8 mouse cellular contexts compared by ENCODE assay signal in the genomic region with DNA sequence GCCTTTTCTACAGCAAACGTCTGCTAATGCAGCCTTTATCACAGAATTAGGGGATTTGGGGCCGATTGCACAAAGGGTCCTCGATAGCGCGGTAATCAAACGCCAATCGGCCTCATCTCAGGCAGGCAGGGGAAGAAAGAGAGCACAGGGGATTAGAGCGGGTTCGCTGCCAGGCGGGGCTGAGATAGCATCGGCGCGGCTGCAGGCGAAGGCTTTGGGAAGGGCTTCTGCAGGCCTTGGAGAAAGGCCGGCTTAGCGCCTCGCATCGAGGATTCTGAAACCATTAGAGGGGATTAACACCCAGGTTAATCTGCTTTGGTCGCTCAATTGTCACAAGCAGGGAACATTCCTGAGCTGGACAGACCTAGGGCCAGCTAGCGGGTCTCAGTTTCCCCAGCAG. TPM values are rescaled to one million over a fixed set of nuclear protein-coding genes. Genes with fewer than 3 reads are reported as not detected.
DNase-seq lines count a peak whose midpoint lies in the region; ATAC-seq and TF ChIP-seq lines count a peak whose summit lies in the region.

No protein-coding gene starts in this region.

- no peak for TF ChIP-seq POLR2A in heart, adult 2 months (IDR thresholded peaks at IDR 0.05; ENCODE audit: insufficient read depth, low read depth, low read length)
- no peak for TF ChIP-seq POLR2A in thymus, adult 2 months (IDR thresholded peaks at IDR 0.05; ENCODE audit: control insufficient read depth, extremely low read depth, insufficient read depth, low read length, poor library complexity)

- H3K4me1 ChIP-seq in heart, adult 2 months (ENCODE audit: control insufficient read depth, insufficient read depth, low read length), result peaks cover 5% of the 10 kb centered on the region
- peaks cover 7% of the 10 kb centered on the region; the same call in 1 of the 2 replicates for H3K4me1 ChIP-seq in hindbrain, postnatal 0 days (ENCODE audit: insufficient read depth, low read length)
- H3K4me1 ChIP-seq in midbrain, embryonic 16.5 days (ENCODE audit: control insufficient read depth, insufficient read depth, low read length), result peaks cover 20% of the 10 kb centered on the region
- peaks cover 14% of the 10 kb centered on the region for H3K4me1 ChIP-seq in thymus, adult 2 months (replicated peaks; ENCODE audit: control insufficient read depth, insufficient read depth, low read length)

- TF ChIP-seq CTCF in heart, adult 2 months (IDR thresholded peaks at IDR 0.05), result no peak
- TF ChIP-seq CTCF in hindbrain, postnatal 0 days (IDR thresholded peaks at IDR 0.05; ENCODE audit: low read depth), result no peak
- TF ChIP-seq CTCF in thymus, adult 2 months (IDR thresholded peaks at IDR 0.05; ENCODE audit: borderline replicate concordance, control insufficient read depth, extremely low read depth, insufficient read depth, low read length, poor library complexity), result no peak

- H3K9me3 ChIP-seq in hindbrain, postnatal 0 days (ENCODE audit: low read length), result no peaks in the 10 kb centered on the region
- H3K9me3 ChIP-seq in midbrain, embryonic 16.5 days (replicated peaks; ENCODE audit: control insufficient read depth, low read length, poor library complexity, severe bottlenecking), result no peaks in the 10 kb centered on the region

- no peak for ATAC-seq in hindbrain, postnatal 0 days
- ATAC-seq in midbrain, embryonic 16.5 days, result no peak
- ATAC-seq in CD4-positive, CD25-positive, alpha-beta regulatory T cell, adult 4 months, result no peak

- 24% methylated on average over 20 of the region's 20 CpGs for WGBS in heart, adult 2 months
- WGBS in hindbrain, postnatal 0 days, result 14% methylated on average over 20 of the region's 20 CpGs
- 3% methylated on average over 20 of the region's 20 CpGs for WGBS in midbrain, embryonic 16.5 days
- WGBS in thymus, adult 2 months, result 91% methylated on average over 20 of the region's 20 CpGs

- no peaks in the 10 kb centered on the region for H3K79me2 ChIP-seq in heart, adult 2 months (replicated peaks; ENCODE audit: control insufficient read depth, insufficient read depth, low read length)

- no peaks in the 10 kb centered on the region; the same call in 1 of the 2 replicates for H3K27me3 ChIP-seq in heart, adult 2 months (ENCODE audit: control insufficient read depth, insufficient read depth, low read length)
- peaks cover 13% of the 10 kb centered on the region for H3K27me3 ChIP-seq in hindbrain, postnatal 0 days (ENCODE audit: insufficient read depth, low read length)
- H3K27me3 ChIP-seq in midbrain, embryonic 16.5 days (ENCODE audit: control insufficient read depth, insufficient read depth, low read depth, low read length), result peaks cover 17% of the 10 kb centered on the region
- no peaks in the 10 kb centered on the region; the same call in 1 of the 2 replicates for H3K27me3 ChIP-seq in thymus, adult 2 months (ENCODE audit: control insufficient read depth, insufficient read depth, low read length)

- intact Hi-C loops in heart, adult 2 months (cut with DNase I), result loop anchor here (10.0 kb wide), 1 partner anchor 314 kb away; a partner anchor contains a TSS

- no peak overlapping the region for H3K27ac ChIP-seq in heart, adult 2 months
- H3K27ac ChIP-seq in hindbrain, postnatal 0 days, result 0 out of 2 replicates have a peak overlapping the region, but pooled peaks have one; percentile 90
- H3K27ac ChIP-seq in midbrain, embryonic 16.5 days (ENCODE audit: low read length), result no peak overlapping the region
- H3K27ac ChIP-seq in thymus, adult 2 months (ENCODE audit: control insufficient read depth, insufficient read depth, low read length), result no peak overlapping the region

- TF ChIP-seq EP300 in heart, adult 2 months (IDR thresholded peaks at IDR 0.05; ENCODE audit: insufficient read depth, low read depth, low read length), result no peak

- peak overlapping the region; percentile 51 for H3K9ac ChIP-seq in heart, adult 2 months (ENCODE audit: low read depth, low read length)
- peak overlapping the region; percentile 21; the same call in 1 of the 2 replicates for H3K9ac ChIP-seq in hindbrain, postnatal 0 days (replicated peaks; ENCODE audit: low read length)
- H3K9ac ChIP-seq in midbrain, embryonic 16.5 days (ENCODE audit: low read depth, low read length), result peak overlapping the region; percentile 87

- DNase-seq in heart, adult 2 months, result no peak
- DNase-seq in heart, adult 18-20 months, result no peak
- peak; percentile 56 for DNase-seq in embryo, embryonic 10 days (ENCODE audit: low spot score)
- no peak for DNase-seq in hindbrain, postnatal 0 days (ENCODE audit: low spot score)
- no peak for DNase-seq in layer of hippocampus, adult 8-10 months (ENCODE audit: low spot score in 2 of 2)
- DNase-seq in thymus, adult 2 months, result no peak

- no peak overlapping the region for H3K4me3 ChIP-seq in heart, adult 2 months
- no peak overlapping the region for H3K4me3 ChIP-seq in hindbrain, postnatal 0 days (ENCODE audit: low read length)
- peak overlapping the region; percentile 8; the same call in 1 of the 2 replicates for H3K4me3 ChIP-seq in midbrain, embryonic 16.5 days (ENCODE audit: low read depth, low read length)
- H3K4me3 ChIP-seq in thymus, adult 2 months (ENCODE audit: control insufficient read depth, insufficient read depth, low read length), result no peak overlapping the region

- no peaks in the 10 kb centered on the region for H3K36me3 ChIP-seq in heart, adult 2 months (ENCODE audit: control insufficient read depth, insufficient read depth, low read length)
- H3K36me3 ChIP-seq in hindbrain, postnatal 0 days (ENCODE audit: insufficient read depth, low read length), result peaks cover 9% of the 10 kb centered on the region; the same call in 1 of the 2 replicates
- peaks cover 7% of the 10 kb centered on the region for H3K36me3 ChIP-seq in midbrain, embryonic 16.5 days (ENCODE audit: control insufficient read depth, insufficient read depth, low read length)
- no peaks in the 10 kb centered on the region for H3K36me3 ChIP-seq in thymus, adult 2 months (ENCODE audit: control insufficient read depth, insufficient read depth, low read length)

- peak overlapping the region; percentile 98; the same call in 1 of the 2 replicates for H3K4me2 ChIP-seq in hindbrain, postnatal 0 days (ENCODE audit: low read depth, low read length)
- H3K4me2 ChIP-seq in midbrain, embryonic 16.5 days (ENCODE audit: low read length), result peak overlapping the region; percentile 27

RNA-seq across cellular contexts. Expression of a gene that starts 5.7 kb away (rescaled TPM):
- total RNA-seq in heart, adult 2 months (2021), result not detected
- polyA plus RNA-seq in heart, adult 2 months (2012; rRNA removed), result not detected in 2 replicates
- not detected for total RNA-seq in heart, adult 18-20 months (2021)
- 0.21 and 0.61 TPM in 2 replicates for total RNA-seq in hindbrain, postnatal 0 days (2014; rRNA removed)
- 0.76 and 1.0 TPM in 2 replicates for polyA plus RNA-seq in hindbrain, postnatal 0 days (2015; fragmentation: Nextera tagmentation; extraction: Ambion mirVana)
- polyA plus RNA-seq in midbrain, embryonic 16.5 days (2015; fragmentation: Nextera tagmentation; extraction: Ambion mirVana), result 0.46 and 1.4 TPM in 2 replicates
- total RNA-seq in layer of hippocampus, adult 8-10 months (2022), result not detected
- polyA plus RNA-seq in thymus, adult 2 months (2012; rRNA removed), result 0.10 and 0.13 TPM in 2 replicates
- not detected for polyA plus RNA-seq in CD4-positive, CD25-positive, alpha-beta regulatory T cell, adult 4 months (2017; shearing (Covaris generic))

RNA-seq across cellular contexts. Expression of a gene that starts 7.4 kb away (rescaled TPM):
- total RNA-seq in heart, adult 2 months (2021), result 1 to 10 TPM; 6.8 to 7.3 TPM
- 32.3 and 65.5 TPM in 2 replicates for polyA plus RNA-seq in heart, adult 2 months (2012; rRNA removed)
- total RNA-seq in heart, adult 18-20 months (2021), result 10 to 100 TPM; 10.3 to 37.8 TPM
- 228 and 230 TPM in 2 replicates for total RNA-seq in hindbrain, postnatal 0 days (2014; rRNA removed)
- 150 and 151 TPM in 2 replicates for polyA plus RNA-seq in hindbrain, postnatal 0 days (2015; fragmentation: Nextera tagmentation; extraction: Ambion mirVana)
- 163 and 179 TPM in 2 replicates for polyA plus RNA-seq in midbrain, embryonic 16.5 days (2015; fragmentation: Nextera tagmentation; extraction: Ambion mirVana)
- 10 to 100 TPM; 37.8 to 57.7 (median 47.1) TPM for total RNA-seq in layer of hippocampus, adult 8-10 months (2022)
- 126 and 151 TPM in 2 replicates for polyA plus RNA-seq in thymus, adult 2 months (2012; rRNA removed)
- polyA plus RNA-seq in CD4-positive, CD25-positive, alpha-beta regulatory T cell, adult 4 months (2017; shearing (Covaris generic)), result 1 to 10 TPM; 7.9 to 9.5 TPM

RNA-seq across cellular contexts. Expression of a gene that starts 9.4 kb away (rescaled TPM):
- 1 to 10 TPM; 8.0 to 8.3 TPM for total RNA-seq in heart, adult 2 months (2021)
- 11.4 and 12.6 TPM in 2 replicates for polyA plus RNA-seq in heart, adult 2 months (2012; rRNA removed)
- 1 to 10 TPM; 8.6 TPM for total RNA-seq in heart, adult 18-20 months (2021)
- total RNA-seq in hindbrain, postnatal 0 days (2014; rRNA removed), result 37.7 and 46.3 TPM in 2 replicates
- polyA plus RNA-seq in hindbrain, postnatal 0 days (2015; fragmentation: Nextera tagmentation; extraction: Ambion mirVana), result 38.8 and 40.8 TPM in 2 replicates
- 47.6 and 48.6 TPM in 2 replicates for polyA plus RNA-seq in midbrain, embryonic 16.5 days (2015; fragmentation: Nextera tagmentation; extraction: Ambion mirVana)
- total RNA-seq in layer of hippocampus, adult 8-10 months (2022), result 10 to 100 TPM; 28.5 to 33.3 (median 30.7) TPM
- 45.5 and 48.9 TPM in 2 replicates for polyA plus RNA-seq in thymus, adult 2 months (2012; rRNA removed)
- 10 to 100 TPM; 32.7 to 53.9 TPM for polyA plus RNA-seq in CD4-positive, CD25-positive, alpha-beta regulatory T cell, adult 4 months (2017; shearing (Covaris generic))

RNA-seq across cellular contexts. Expression of a gene that starts 22.1 kb away (rescaled TPM):
- total RNA-seq in heart, adult 2 months (2021), result not detected
- 0.33 and 0.44 TPM in 2 replicates for polyA plus RNA-seq in heart, adult 2 months (2012; rRNA removed)
- total RNA-seq in heart, adult 18-20 months (2021), result not detected
- total RNA-seq in hindbrain, postnatal 0 days (2014; rRNA removed), result not detected in 2 replicates
- polyA plus RNA-seq in hindbrain, postnatal 0 days (2015; fragmentation: Nextera tagmentation; extraction: Ambion mirVana), result not detected in 2 replicates
- not detected in 2 replicates for polyA plus RNA-seq in midbrain, embryonic 16.5 days (2015; fragmentation: Nextera tagmentation; extraction: Ambion mirVana)
- not detected for total RNA-seq in layer of hippocampus, adult 8-10 months (2022)
- polyA plus RNA-seq in thymus, adult 2 months (2012; rRNA removed), result 0.35 TPM in 1 of 2 replicates, not detected in the other
- not detected for polyA plus RNA-seq in CD4-positive, CD25-positive, alpha-beta regulatory T cell, adult 4 months (2017; shearing (Covaris generic))

RNA-seq across cellular contexts. Expression of a gene that starts 22.2 kb away (rescaled TPM):
- total RNA-seq in heart, adult 2 months (2021), result 10 to 100 TPM; 46.5 to 55.7 TPM
- polyA plus RNA-seq in heart, adult 2 months (2012; rRNA removed), result 64.3 and 77.9 TPM in 2 replicates
- 10 to 100 TPM; 43.5 to 48.3 TPM for total RNA-seq in heart, adult 18-20 months (2021)
- 181 and 199 TPM in 2 replicates for total RNA-seq in hindbrain, postnatal 0 days (2014; rRNA removed)
- 83.0 and 88.8 TPM in 2 replicates for polyA plus RNA-seq in hindbrain, postnatal 0 days (2015; fragmentation: Nextera tagmentation; extraction: Ambion mirVana)
- 108 and 113 TPM in 2 replicates for polyA plus RNA-seq in midbrain, embryonic 16.5 days (2015; fragmentation: Nextera tagmentation; extraction: Ambion mirVana)
- 100 to 1,000 TPM in 3 of 4 experiments, 10 to 100 TPM in 1; 97.2 to 106 (median 103) TPM for total RNA-seq in layer of hippocampus, adult 8-10 months (2022)
- polyA plus RNA-seq in thymus, adult 2 months (2012; rRNA removed), result 214 and 215 TPM in 2 replicates
- polyA plus RNA-seq in CD4-positive, CD25-positive, alpha-beta regulatory T cell, adult 4 months (2017; shearing (Covaris generic)), result 10 to 100 TPM; 20.2 to 28.9 TPM

Comparison
In these comparisons a context has a peak if more than half of its experiments do, and no peak if none do; other contexts are left out.
1. H3K9ac ChIP-seq: peak in every context shown above with its lines; median percentile 87 in midbrain, embryonic 16.5 days; 51 in heart, adult 2 months; 21 in hindbrain, postnatal 0 days.